33 mouse cellular contexts compared by ENCODE assay signal in the genomic region with DNA sequence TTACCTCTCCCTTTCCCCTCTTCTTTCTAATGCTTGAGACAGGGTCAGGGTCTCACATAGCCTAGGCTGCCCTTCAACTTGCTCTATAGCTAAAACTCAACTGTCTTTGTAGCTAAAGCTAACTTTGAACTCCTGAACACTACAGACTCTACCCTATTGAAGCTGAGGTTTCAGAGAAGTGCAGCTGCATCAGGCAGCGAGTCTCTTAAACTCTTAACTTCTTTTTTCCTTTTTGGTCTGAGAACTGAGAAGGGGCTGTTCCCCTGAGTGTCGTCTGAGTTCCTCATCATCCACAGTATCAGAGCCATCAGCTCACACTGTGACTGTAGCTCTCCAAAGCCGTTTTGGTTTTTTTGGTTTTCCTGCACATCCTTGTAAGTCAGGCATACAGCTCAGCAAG. TPM values are rescaled to one million over a fixed set of nuclear protein-coding genes. Genes with fewer than 3 reads are reported as not detected.
DNase-seq lines count a peak whose midpoint lies in the region; ATAC-seq and TF ChIP-seq lines count a peak whose summit lies in the region.
"Had no signal": no experiment of that assay in that cellular context is flagged by ENCODE, and none has a peak within 500 bp of the region (broad histone marks: within the 10 kb centered on the region; RNA-seq: fewer than 3 reads in every experiment).

No protein-coding gene starts in this region.

- TF ChIP-seq CTCF in liver, postnatal 0 days (IDR thresholded peaks at IDR 0.05; ENCODE audit: low read depth), result no peak
- TF ChIP-seq CTCF in bone marrow, adult 2 months (IDR thresholded peaks at IDR 0.05; ENCODE audit: control insufficient read depth, insufficient read depth, low read length), result no peak
- TF ChIP-seq CTCF in thymus, adult 2 months (IDR thresholded peaks at IDR 0.05; ENCODE audit: borderline replicate concordance, control insufficient read depth, extremely low read depth, insufficient read depth, low read length, poor library complexity), result no peak

- peaks cover 16% of the 10 kb centered on the region for H3K36me3 ChIP-seq in liver, postnatal 0 days (replicated peaks; ENCODE audit: insufficient read depth, low read length)
- H3K36me3 ChIP-seq in thymus, adult 2 months (ENCODE audit: control insufficient read depth, insufficient read depth, low read length), result peaks cover 16% of the 10 kb centered on the region
- H3K36me3 ChIP-seq: embryonic facial prominence, embryonic 10.5 days; embryonic facial prominence, embryonic 13.5 days; forebrain, embryonic 12.5 days; forebrain, embryonic 15.5 days; G1E; hindbrain, embryonic 10.5 days; hindbrain, embryonic 13.5 days had no signal

- H3K4me1 ChIP-seq in liver, postnatal 0 days (ENCODE audit: insufficient read depth), result peaks cover 17% of the 10 kb centered on the region
- peaks cover 2% of the 10 kb centered on the region; the same call in 1 of the 2 replicates for H3K4me1 ChIP-seq in bone marrow, adult 2 months (ENCODE audit: control insufficient read depth, insufficient read depth, low read length)
- peaks cover 40% of the 10 kb centered on the region for H3K4me1 ChIP-seq in thymus, adult 2 months (replicated peaks; ENCODE audit: control insufficient read depth, insufficient read depth, low read length)
- H3K4me1 ChIP-seq: forebrain, embryonic 12.5 days; hindbrain, embryonic 10.5 days had no signal

- H3K4me2 ChIP-seq in liver, postnatal 0 days (ENCODE audit: low read depth, low read length), result peak overlapping the region; percentile 35; the same call in 1 of the 2 replicates
- H3K4me2 ChIP-seq: embryonic facial prominence, embryonic 13.5 days; forebrain, embryonic 12.5 days; forebrain, embryonic 15.5 days; heart, embryonic 11.5 days; hindbrain, embryonic 13.5 days had no signal

- no peak overlapping the region for H3K9ac ChIP-seq in liver, postnatal 0 days (replicated peaks)
- H3K9ac ChIP-seq: embryonic facial prominence, embryonic 13.5 days; forebrain, embryonic 12.5 days; forebrain, embryonic 15.5 days; hindbrain, embryonic 13.5 days had no signal

- no peak for DNase-seq in liver, postnatal 0 days
- no peak for DNase-seq in liver
- no peak for DNase-seq in thymus, adult 2 months
- DNase-seq in thymus, postnatal 14 days, result peak; percentile 52
- DNase-seq in urinary bladder, adult 18-20 months (ENCODE audit: low spot score in 2 of 2), result no peak
- DNase-seq in gastrocnemius, postnatal 25 days, result no peak
- DNase-seq: adrenal gland, adult 8-10 months; adrenal gland, postnatal 25 days; cerebellum, adult 11 months; cerebellum, adult 2 months; cerebellum, adult 9-11 months; cerebellum, postnatal 25 days; embryo, embryonic 11 days; gastrocnemius, postnatal 36 days; heart, adult 2 months; heart, postnatal 10 days; heart, postnatal 36 days had no signal

- WGBS in liver, postnatal 0 days (ENCODE audit: insufficient replicate concordance), result 54% methylated on average over 3 of the region's 3 CpGs
- WGBS in bone marrow, adult 2 months, result 21% methylated on average over 3 of the region's 3 CpGs
- 2% methylated on average over 3 of the region's 3 CpGs for WGBS in thymus, adult 2 months

- H3K9me3 ChIP-seq in liver, postnatal 0 days (ENCODE audit: low read length), result no peaks in the 10 kb centered on the region
- H3K9me3 ChIP-seq: embryonic facial prominence, embryonic 10.5 days; embryonic facial prominence, embryonic 13.5 days; forebrain, embryonic 12.5 days; forebrain, embryonic 15.5 days; G1E; hindbrain, embryonic 10.5 days; hindbrain, embryonic 13.5 days had no signal

- H3K27me3 ChIP-seq in liver, postnatal 0 days (ENCODE audit: insufficient read depth, low read length), result no peaks in the 10 kb centered on the region
- no peaks in the 10 kb centered on the region for H3K27me3 ChIP-seq in thymus, adult 2 months (ENCODE audit: control insufficient read depth, insufficient read depth, low read length)
- H3K27me3 ChIP-seq: CH12.LX; embryonic facial prominence, embryonic 13.5 days; forebrain, embryonic 12.5 days; forebrain, embryonic 15.5 days; hindbrain, embryonic 13.5 days; Patski had no signal

- TF ChIP-seq POLR2A in bone marrow, adult 2 months (IDR thresholded peaks at IDR 0.05; ENCODE audit: borderline replicate concordance, control insufficient read depth, low read depth, low read length), result no peak
- TF ChIP-seq POLR2A in thymus, adult 2 months (IDR thresholded peaks at IDR 0.05; ENCODE audit: control insufficient read depth, extremely low read depth, insufficient read depth, low read length, poor library complexity), result no peak

- ATAC-seq in liver, postnatal 0 days, result no peak
- ATAC-seq in activated CD4-positive, CD25-positive, alpha-beta regulatory T cell, adult 4 months, result no peak
- ATAC-seq: Patski had no signal

- no peak overlapping the region for H3K4me3 ChIP-seq in liver, postnatal 0 days (ENCODE audit: low read depth, low read length)
- H3K4me3 ChIP-seq in bone marrow, adult 2 months (replicated peaks; ENCODE audit: control insufficient read depth, low read depth, low read length), result no peak overlapping the region
- H3K4me3 ChIP-seq in thymus, adult 2 months (ENCODE audit: control insufficient read depth, insufficient read depth, low read length), result no peak overlapping the region
- H3K4me3 ChIP-seq: embryonic facial prominence, embryonic 10.5 days; embryonic facial prominence, embryonic 13.5 days; erythroblast, embryonic 14.5 days; forebrain, embryonic 12.5 days; forebrain, embryonic 15.5 days; heart, adult 2 months; hindbrain, embryonic 10.5 days; hindbrain, embryonic 13.5 days had no signal

- H3K27ac ChIP-seq in liver, postnatal 0 days (ENCODE audit: low read depth), result peak overlapping the region; percentile 70
- peak overlapping the region; percentile 58; the same call in 1 of the 2 replicates for H3K27ac ChIP-seq in bone marrow, adult 2 months (ENCODE audit: control insufficient read depth, insufficient read depth, low read depth, low read length, poor library complexity)
- H3K27ac ChIP-seq in thymus, adult 2 months (ENCODE audit: control insufficient read depth, insufficient read depth, low read length), result peak overlapping the region; percentile 75; the same call in 1 of the 2 replicates
- H3K27ac ChIP-seq: embryonic facial prominence, embryonic 10.5 days; embryonic facial prominence, embryonic 13.5 days; forebrain, embryonic 12.5 days; forebrain, embryonic 15.5 days; heart, adult 2 months; hindbrain, embryonic 10.5 days; hindbrain, embryonic 13.5 days had no signal

- no peak for TF ChIP-seq EP300 in liver, postnatal 0 days (IDR thresholded peaks at IDR 0.05; ENCODE audit: low read depth)

RNA-seq across cellular contexts. Expression of gene Stambpl1, which starts 25.7 kb away (rescaled TPM):
- 9.2 and 10.3 TPM in 2 replicates for polyA plus RNA-seq in liver, postnatal 0 days (2015; fragmentation: Nextera tagmentation; extraction: Ambion mirVana)
- polyA plus RNA-seq in bone marrow, adult 2 months (2011; ENCODE audit: insufficient read depth, insufficient read length, low replicate concordance, missing spikeins), result 13.0 and 30.5 TPM in 2 replicates
- polyA plus RNA-seq in thymus, adult 2 months (2012; rRNA removed), result 33.0 and 34.0 TPM in 2 replicates
- 10 to 100 TPM; 85.1 to 89.6 TPM for polyA plus RNA-seq in activated CD4-positive, CD25-positive, alpha-beta regulatory T cell, adult 4 months (2017; shearing (Covaris generic))
- total RNA-seq in gastrocnemius, postnatal 25 days (2021), result 1 to 10 TPM in 1 of 2 experiments, under 1 TPM in 1; 0.61 to 1.2 TPM
- polyA plus RNA-seq: erythroblast, embryonic 14.5 days; G1E had no signal

RNA-seq across cellular contexts. Expression of gene Acta2, which starts 37.6 kb away (rescaled TPM):
- 7.3 and 7.7 TPM in 2 replicates for polyA plus RNA-seq in liver, postnatal 0 days (2015; fragmentation: Nextera tagmentation; extraction: Ambion mirVana)
- 3.2 and 33.5 TPM in 2 replicates for polyA plus RNA-seq in bone marrow, adult 2 months (2011; ENCODE audit: insufficient read depth, insufficient read length, low replicate concordance, missing spikeins)
- 113 and 117 TPM in 2 replicates for polyA plus RNA-seq in thymus, adult 2 months (2012; rRNA removed)
- under 1 TPM in 1 of 2 experiments, not detected in 1; 0.32 TPM for polyA plus RNA-seq in activated CD4-positive, CD25-positive, alpha-beta regulatory T cell, adult 4 months (2017; shearing (Covaris generic))
- 100 to 1,000 TPM in 1 of 2 experiments, 10 to 100 TPM in 1; 66.9 to 129 TPM for total RNA-seq in gastrocnemius, postnatal 25 days (2021)
- total RNA-seq: G1E had no signal
- polyA plus RNA-seq: erythroblast, embryonic 14.5 days; G1E had no signal

RNA-seq across cellular contexts. Expression of gene Ankrd22, which starts 51.9 kb away (rescaled TPM):
- 0.67 and 0.80 TPM in 2 replicates for polyA plus RNA-seq in liver, postnatal 0 days (2015; fragmentation: Nextera tagmentation; extraction: Ambion mirVana)
- polyA plus RNA-seq in bone marrow, adult 2 months (2011; ENCODE audit: insufficient read depth, insufficient read length, low replicate concordance, missing spikeins), result 4.9 and 18.6 TPM in 2 replicates
- 0.62 and 0.73 TPM in 2 replicates for polyA plus RNA-seq in thymus, adult 2 months (2012; rRNA removed)
- polyA plus RNA-seq in activated CD4-positive, CD25-positive, alpha-beta regulatory T cell, adult 4 months (2017; shearing (Covaris generic)), result not detected
- total RNA-seq in gastrocnemius, postnatal 25 days (2021), result not detected
- total RNA-seq: adrenal gland, adult 8-10 months; adrenal gland, postnatal 25 days; CH12.LX; gastrocnemius, adult 8-10 months; gastrocnemius, postnatal 36 days; heart, adult 2 months; heart, postnatal 10 days; heart, postnatal 36 days had no signal
- polyA plus RNA-seq: erythroblast, embryonic 14.5 days; forebrain, embryonic 12.5 days; forebrain, embryonic 15.5 days; G1E; heart, embryonic 11.5 days; heart, embryonic 14.5 days; hindbrain, embryonic 10.5 days; hindbrain, embryonic 13.5 days; hindbrain, embryonic 16.5 days had no signal
